Mouse (Mus musculus): ENCODE data around the gene Fam206a. TPM values are rescaled to one million over a fixed set of nuclear protein-coding genes. Genes with fewer than 3 reads are reported as not detected.
A peak's percentile ranks its signal among the peaks of the same experiment; 100 is the strongest.

Gene Fam206a
- polyA plus RNA-seq (2014; fragmentation: Nextera tagmentation; extraction: Ambion mirVana), result 28.3 and 30.8 TPM in 2 replicates

- Histone ChIP-seq H3K4me2 (ENCODE audit: low read depth, low read length, severe bottlenecking) (peak within 1 kb of the TSS; percentile 62), H3K36me3 (ENCODE audit: control insufficient read depth, insufficient read depth, low read length) (no peaks in the 10 kb centered on the region; the same call in 1 of the 2 replicates), H3K9me3 (ENCODE audit: control insufficient read depth, low read length) (no peaks in the 10 kb centered on the region), H3K9ac (ENCODE audit: low read length) (peak within 1 kb of the TSS; percentile 82), H3K27ac (ENCODE audit: low read depth, low read length) (peak within 1 kb of the TSS; percentile 57), H3K4me3 (ENCODE audit: low read depth, low read length) (peak within 1 kb of the TSS; percentile 90), H3K4me1 (replicated peaks; ENCODE audit: control insufficient read depth, insufficient read depth, low read length) (peaks cover 2% of the 10 kb centered on the region; the same call in 1 of the 2 replicates), H3K27me3 (ENCODE audit: control insufficient read depth, insufficient read depth, low read length) (no peaks in the 10 kb centered on the region)
- ATAC-seq (replicated peaks; ENCODE audit: low FRiP score) (peak; percentile 96), DNase-seq (ENCODE audit: low spot score) (peak; percentile 96)
- WGBS, result under 1% methylated on average over 72 of the region's 72 CpGs
These were observed at the start of gene Fam206a, which contains the start of gene Elp1 for GRCm38 (mm10) chr4:56801907-56802668. Gene Fam206a, plus strand, starts transcription at chr4:56802345. Gene Elp1, minus strand, starts transcription at chr4:56802331.

GRCm38 (mm10) chr4:56756021-56756420 lies 46.1 kb upstream of the Fam206a start:
- no peaks in the 10 kb centered on the region for H3K9me3 ChIP-seq (ENCODE audit: control insufficient read depth, low read length)
- no peaks in the 10 kb centered on the region for H3K4me1 ChIP-seq (replicated peaks; ENCODE audit: control insufficient read depth, insufficient read depth, low read length)
- H3K4me2 ChIP-seq (ENCODE audit: low read depth, low read length, severe bottlenecking), result no peak overlapping the region
- no peak for ATAC-seq (replicated peaks; ENCODE audit: low FRiP score)
- no peak overlapping the region for H3K4me3 ChIP-seq (ENCODE audit: low read depth, low read length)
- H3K27me3 ChIP-seq (ENCODE audit: control insufficient read depth, insufficient read depth, low read length), result no peaks in the 10 kb centered on the region
- H3K36me3 ChIP-seq (ENCODE audit: control insufficient read depth, insufficient read depth, low read length), result peaks cover 4% of the 10 kb centered on the region; the same call in 1 of the 2 replicates
- WGBS, result 91% methylated on average over 5 of the region's 5 CpGs
- H3K27ac ChIP-seq (ENCODE audit: low read depth, low read length), result no peak overlapping the region
- no peak for DNase-seq (ENCODE audit: low spot score)
- H3K9ac ChIP-seq (ENCODE audit: low read length), result no peak overlapping the region

- Histone ChIP-seq H3K4me2 (ENCODE audit: low read depth, low read length, severe bottlenecking) (no peak overlapping the region), H3K27me3 (ENCODE audit: control insufficient read depth, insufficient read depth, low read length) (no peaks in the 10 kb centered on the region), H3K9ac (ENCODE audit: low read length) (no peak overlapping the region), H3K9me3 (ENCODE audit: control insufficient read depth, low read length) (no peaks in the 10 kb centered on the region), H3K4me3 (ENCODE audit: low read depth, low read length) (no peak overlapping the region), H3K4me1 (replicated peaks; ENCODE audit: control insufficient read depth, insufficient read depth, low read length) (no peaks in the 10 kb centered on the region), H3K36me3 (ENCODE audit: control insufficient read depth, insufficient read depth, low read length) (peaks cover 4% of the 10 kb centered on the region; the same call in 1 of the 2 replicates), H3K27ac (ENCODE audit: low read depth, low read length) (no peak overlapping the region)
- DNase-seq (ENCODE audit: low spot score), result no peak
- WGBS, result 90% methylated on average over 10 of the region's 10 CpGs
- no peak for ATAC-seq (replicated peaks; ENCODE audit: low FRiP score)
These were observed 45.1 kb upstream of the Fam206a start for GRCm38 (mm10) chr4:56756966-56757600.

- ATAC-seq (replicated peaks; ENCODE audit: low FRiP score), result no peak
These were observed 44.5 kb upstream of the Fam206a start for GRCm38 (mm10) chr4:56757693-56758092.

GRCm38 (mm10) chr4:56767861-56768284 lies 34.3 kb upstream of the Fam206a start:
- Histone ChIP-seq H3K27me3 (ENCODE audit: control insufficient read depth, insufficient read depth, low read length) (no peaks in the 10 kb centered on the region), H3K9ac (ENCODE audit: low read length) (no peak overlapping the region), H3K4me1 (replicated peaks; ENCODE audit: control insufficient read depth, insufficient read depth, low read length) (no peaks in the 10 kb centered on the region), H3K4me3 (ENCODE audit: low read depth, low read length) (no peak overlapping the region), H3K27ac (ENCODE audit: low read depth, low read length) (no peak overlapping the region), H3K9me3 (ENCODE audit: control insufficient read depth, low read length) (no peaks in the 10 kb centered on the region), H3K4me2 (ENCODE audit: low read depth, low read length, severe bottlenecking) (no peak overlapping the region), H3K36me3 (ENCODE audit: control insufficient read depth, insufficient read depth, low read length) (peaks cover 37% of the 10 kb centered on the region)
- no peak for ATAC-seq (replicated peaks; ENCODE audit: low FRiP score)
- WGBS, result 81% methylated on average over 5 of the region's 5 CpGs
- DNase-seq (ENCODE audit: low spot score), result no peak

More at GRCm38 (mm10) chr4:56757693-56758092, 44.5 kb upstream of the Fam206a start:
- Histone ChIP-seq H3K27ac (ENCODE audit: low read depth, low read length) (no peak overlapping the region), H3K9me3 (ENCODE audit: control insufficient read depth, low read length) (no peaks in the 10 kb centered on the region), H3K4me1 (replicated peaks; ENCODE audit: control insufficient read depth, insufficient read depth, low read length) (no peaks in the 10 kb centered on the region), H3K9ac (ENCODE audit: low read length) (no peak overlapping the region), H3K36me3 (ENCODE audit: control insufficient read depth, insufficient read depth, low read length) (peaks cover 4% of the 10 kb centered on the region; the same call in 1 of the 2 replicates), H3K27me3 (ENCODE audit: control insufficient read depth, insufficient read depth, low read length) (no peaks in the 10 kb centered on the region), H3K4me3 (ENCODE audit: low read depth, low read length) (no peak overlapping the region), H3K4me2 (ENCODE audit: low read depth, low read length, severe bottlenecking) (no peak overlapping the region)
- no peak for DNase-seq (ENCODE audit: low spot score)
- 96% methylated on average over 1 of the region's 1 CpGs for WGBS

GRCm38 (mm10) chr4:56768913-56769312 lies 33.2 kb upstream of the Fam206a start:
- no peak for ATAC-seq (replicated peaks; ENCODE audit: low FRiP score)
- no peaks in the 10 kb centered on the region for H3K9me3 ChIP-seq (ENCODE audit: control insufficient read depth, low read length)
- 92% methylated on average over 7 of the region's 7 CpGs for WGBS
- H3K4me1 ChIP-seq (replicated peaks; ENCODE audit: control insufficient read depth, insufficient read depth, low read length), result no peaks in the 10 kb centered on the region
- H3K27me3 ChIP-seq (ENCODE audit: control insufficient read depth, insufficient read depth, low read length), result no peaks in the 10 kb centered on the region
- no peak overlapping the region for H3K9ac ChIP-seq (ENCODE audit: low read length)
- peaks cover 46% of the 10 kb centered on the region for H3K36me3 ChIP-seq (ENCODE audit: control insufficient read depth, insufficient read depth, low read length)
- H3K4me2 ChIP-seq (ENCODE audit: low read depth, low read length, severe bottlenecking), result no peak overlapping the region
- H3K27ac ChIP-seq (ENCODE audit: low read depth, low read length), result no peak overlapping the region
- no peak overlapping the region for H3K4me3 ChIP-seq (ENCODE audit: low read depth, low read length)
- no peak for DNase-seq (ENCODE audit: low spot score)

GRCm38 (mm10) chr4:56771065-56771464 lies 31.1 kb upstream of the Fam206a start:
- ATAC-seq (replicated peaks; ENCODE audit: low FRiP score) (no peak), DNase-seq (ENCODE audit: low spot score) (no peak)
- no peak overlapping the region for H3K4me3 ChIP-seq (ENCODE audit: low read depth, low read length)
- no peaks in the 10 kb centered on the region for H3K27me3 ChIP-seq (ENCODE audit: control insufficient read depth, insufficient read depth, low read length)
- H3K36me3 ChIP-seq (ENCODE audit: control insufficient read depth, insufficient read depth, low read length), result peaks cover 40% of the 10 kb centered on the region
- H3K27ac ChIP-seq (ENCODE audit: low read depth, low read length), result no peak overlapping the region
- 83% methylated on average over 1 of the region's 1 CpGs for WGBS
- H3K4me2 ChIP-seq (ENCODE audit: low read depth, low read length, severe bottlenecking), result no peak overlapping the region
- H3K4me1 ChIP-seq (replicated peaks; ENCODE audit: control insufficient read depth, insufficient read depth, low read length), result no peaks in the 10 kb centered on the region
- H3K9me3 ChIP-seq (ENCODE audit: control insufficient read depth, low read length), result no peaks in the 10 kb centered on the region
- no peak overlapping the region for H3K9ac ChIP-seq (ENCODE audit: low read length)

- Histone ChIP-seq H3K9me3 (ENCODE audit: control insufficient read depth, low read length) (no peaks in the 10 kb centered on the region), H3K27me3 (ENCODE audit: control insufficient read depth, insufficient read depth, low read length) (no peaks in the 10 kb centered on the region), H3K4me2 (ENCODE audit: low read depth, low read length, severe bottlenecking) (no peak overlapping the region), H3K9ac (ENCODE audit: low read length) (no peak overlapping the region), H3K4me3 (ENCODE audit: low read depth, low read length) (no peak overlapping the region), H3K4me1 (replicated peaks; ENCODE audit: control insufficient read depth, insufficient read depth, low read length) (no peaks in the 10 kb centered on the region), H3K36me3 (ENCODE audit: control insufficient read depth, insufficient read depth, low read length) (peaks cover 14% of the 10 kb centered on the region; the same call in 1 of the 2 replicates), H3K27ac (ENCODE audit: low read depth, low read length) (no peak overlapping the region)
- no peak for ATAC-seq (replicated peaks; ENCODE audit: low FRiP score)
- no peak for DNase-seq (ENCODE audit: low spot score)
- 60% methylated on average over 1 of the region's 1 CpGs for WGBS
These were observed 10.8 kb upstream of the Fam206a start for GRCm38 (mm10) chr4:56791373-56791772.

Measured in forebrain, embryonic 11.5 days (tissue).